Mouse (Mus musculus) midbrain, embryonic 16.5 days (tissue): ENCODE results near the gene Gpat2. TPM values are rescaled to one million over a fixed set of nuclear protein-coding genes. Genes with fewer than 3 reads are reported as not detected.

Experiments
- ATAC-seq: fragments of 200-750 bp; cut with Nextera tagmentation; 2 replicates; pipeline ENCODE4 v1.8.0; 2017; ENCODE audit warnings: moderate TSS enrichment
- H3K27ac ChIP-seq: fragments of 300-500 bp; sonication (generic); 2 replicates; pipeline ENCODE4 v1.5.1; 2014; ENCODE audit warnings: mild to moderate bottlenecking, low read length, mixed read lengths
- H3K27me3 ChIP-seq: fragments of 300-500 bp; sonication (generic); 2 replicates; pipeline ENCODE4 v1.6.1; 2014; ENCODE audit warnings: low read depth, low read length, mixed read lengths; ENCODE audit not compliant: control insufficient read depth, insufficient read depth
- H3K36me3 ChIP-seq: fragments of 300-500 bp; sonication (generic); 2 replicates; pipeline ENCODE4 v1.6.1; 2014; ENCODE audit warnings: mild to moderate bottlenecking, low read length, moderate library complexity, mixed read lengths; ENCODE audit not compliant: control insufficient read depth, insufficient read depth
- H3K4me1 ChIP-seq: fragments of 300-500 bp; sonication (generic); 2 replicates; pipeline ENCODE4 v1.6.1; 2014; ENCODE audit warnings: mild to moderate bottlenecking, low read length, mixed read lengths; ENCODE audit not compliant: control insufficient read depth, insufficient read depth
- H3K4me2 ChIP-seq: fragments of 300-500 bp; sonication (generic); 2 replicates; pipeline ENCODE4 v1.6.1; 2014; ENCODE audit warnings: mild to moderate bottlenecking, low read length, mixed read lengths
- H3K4me3 ChIP-seq: fragments of 300-500 bp; sonication (generic); 2 replicates; pipeline ENCODE4 v1.5.1; 2014; ENCODE audit warnings: low read depth, mild to moderate bottlenecking, low read length, moderate library complexity, mixed read lengths
- H3K9ac ChIP-seq: fragments of 300-500 bp; sonication (generic); 2 replicates; pipeline ENCODE4 v1.6.1; 2014; ENCODE audit warnings: low read depth, low read length, mixed read lengths
- H3K9me3 ChIP-seq: fragments of 300-500 bp; sonication (generic); replicated peaks from 2 replicates; pipeline ENCODE4 v1.6.1; 2014; ENCODE audit warnings: mild to moderate bottlenecking, low read length, mixed read lengths; ENCODE audit not compliant: control insufficient read depth, poor library complexity, severe bottlenecking
- WGBS: fragments of 180-500 bp; shearing (Covaris S2); extraction: QIAGEN DNeasy Blood & Tissue Kit; methylation state at CpG from one replicate; pipeline ENCODE4 v1.1.7; 2014; 5-methylcytosine and 5-hydroxymethylcytosine counted together
- polyA plus RNA-seq: library from polyadenylated mRNA; unstranded; fragments of >200 nt; fragmentation: Nextera tagmentation; extraction: Ambion mirVana; gene quantifications from 2 replicates; pipeline ENCODE4 v1.2.1, GENCODE M21; 2015

Gpat2 gene
- polyA plus RNA-seq, 1 experiment from 2014 or later: 0.23 TPM

- no peak overlapping the region for H3K9ac ChIP-seq
- no peaks in the 10 kb centered on the region for H3K9me3 ChIP-seq
- 65% methylated on average over 10 of the region's 10 CpGs for WGBS
- H3K27ac ChIP-seq: no peak overlapping the region
- no peak for ATAC-seq
- H3K4me1 ChIP-seq: peaks cover 27% of the 10 kb centered on the region
- H3K4me3 ChIP-seq: no peak overlapping the region
- H3K27me3 ChIP-seq: peaks cover 55% of the 10 kb centered on the region
- no peak overlapping the region for H3K4me2 ChIP-seq
- no peaks in the 10 kb centered on the region for H3K36me3 ChIP-seq
Measured at GRCm38 (mm10) chr2:127479763-127480162, 54.8 kb downstream of the Gpat2 start.

DNA sequence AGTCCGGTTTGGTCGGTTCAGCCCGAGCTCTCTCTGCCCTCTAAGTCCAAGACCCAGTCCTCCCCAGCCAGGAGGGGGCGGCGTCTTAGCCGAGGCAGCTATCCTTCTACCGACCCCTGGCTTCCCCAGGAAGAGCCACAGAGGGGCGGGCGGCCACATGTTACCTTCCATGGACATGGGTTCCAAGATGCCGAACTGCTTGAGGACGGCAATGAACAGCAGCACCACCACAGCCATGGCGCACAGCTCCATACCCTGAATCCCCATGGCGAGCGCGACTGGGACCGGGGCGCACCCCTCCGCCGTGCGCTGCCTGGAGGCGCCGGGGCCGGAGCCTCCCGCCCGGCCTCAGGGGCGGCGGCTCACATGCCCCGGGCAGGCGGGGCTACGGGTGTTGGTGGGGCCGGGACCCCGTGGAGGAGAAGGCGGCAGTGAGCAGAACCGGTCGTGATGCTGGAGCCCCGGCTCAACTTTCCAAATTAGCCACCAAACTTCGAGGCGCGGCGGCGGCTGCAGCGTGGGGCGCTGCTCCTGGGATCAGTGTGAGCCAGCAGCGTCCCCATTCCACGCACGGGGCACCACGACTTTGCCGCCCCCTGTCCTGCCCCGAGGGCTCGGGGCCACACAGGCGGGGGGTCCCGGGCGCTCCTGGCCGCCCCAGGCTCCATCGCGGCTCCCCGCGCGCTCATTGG is 57.0 kb downstream of the Gpat2 start:
- H3K4me3 ChIP-seq: peak overlapping the region; percentile 33
- no peaks in the 10 kb centered on the region for H3K36me3 ChIP-seq
- under 1% methylated on average over 58 of the region's 59 CpGs for WGBS
- peak overlapping the region; percentile 63 for H3K4me2 ChIP-seq
- H3K9me3 ChIP-seq: no peaks in the 10 kb centered on the region
- H3K27me3 ChIP-seq: peaks cover 66% of the 10 kb centered on the region
- no peak for ATAC-seq
- H3K4me1 ChIP-seq: peaks cover 27% of the 10 kb centered on the region
- H3K9ac ChIP-seq: peak overlapping the region; percentile 34; the same call in 1 of the 2 replicates
- H3K27ac ChIP-seq: no peak overlapping the region

- peak overlapping the region; percentile 63 for H3K4me2 ChIP-seq
- H3K27ac ChIP-seq: no peak overlapping the region
- peaks cover 27% of the 10 kb centered on the region for H3K4me1 ChIP-seq
- WGBS: under 1% methylated on average over 21 of the region's 21 CpGs
- no peaks in the 10 kb centered on the region for H3K36me3 ChIP-seq
- H3K4me3 ChIP-seq: peak overlapping the region; percentile 33
- ATAC-seq: peak; percentile 46; the same call in 1 of the 2 replicates
- H3K27me3 ChIP-seq: peaks cover 66% of the 10 kb centered on the region
- no peaks in the 10 kb centered on the region for H3K9me3 ChIP-seq
- H3K9ac ChIP-seq: peak overlapping the region; percentile 34; the same call in 1 of the 2 replicates
Measured at GRCm38 (mm10) chr2:127482533-127482911, 57.5 kb downstream of the Gpat2 start.

- peaks cover 66% of the 10 kb centered on the region for H3K27me3 ChIP-seq
- peak overlapping the region; percentile 33; the same call in 1 of the 2 replicates for H3K4me3 ChIP-seq
- H3K4me2 ChIP-seq: peak overlapping the region; percentile 63
- ATAC-seq: no peak
- peaks cover 27% of the 10 kb centered on the region for H3K4me1 ChIP-seq
- H3K27ac ChIP-seq: no peak overlapping the region
- no peaks in the 10 kb centered on the region for H3K9me3 ChIP-seq
- H3K9ac ChIP-seq: no peak overlapping the region
- under 1% methylated on average over 17 of the region's 21 CpGs for WGBS
- H3K36me3 ChIP-seq: no peaks in the 10 kb centered on the region
Measured at GRCm38 (mm10) chr2:127483001-127483400, 58.0 kb downstream of the Gpat2 start.

DNA sequence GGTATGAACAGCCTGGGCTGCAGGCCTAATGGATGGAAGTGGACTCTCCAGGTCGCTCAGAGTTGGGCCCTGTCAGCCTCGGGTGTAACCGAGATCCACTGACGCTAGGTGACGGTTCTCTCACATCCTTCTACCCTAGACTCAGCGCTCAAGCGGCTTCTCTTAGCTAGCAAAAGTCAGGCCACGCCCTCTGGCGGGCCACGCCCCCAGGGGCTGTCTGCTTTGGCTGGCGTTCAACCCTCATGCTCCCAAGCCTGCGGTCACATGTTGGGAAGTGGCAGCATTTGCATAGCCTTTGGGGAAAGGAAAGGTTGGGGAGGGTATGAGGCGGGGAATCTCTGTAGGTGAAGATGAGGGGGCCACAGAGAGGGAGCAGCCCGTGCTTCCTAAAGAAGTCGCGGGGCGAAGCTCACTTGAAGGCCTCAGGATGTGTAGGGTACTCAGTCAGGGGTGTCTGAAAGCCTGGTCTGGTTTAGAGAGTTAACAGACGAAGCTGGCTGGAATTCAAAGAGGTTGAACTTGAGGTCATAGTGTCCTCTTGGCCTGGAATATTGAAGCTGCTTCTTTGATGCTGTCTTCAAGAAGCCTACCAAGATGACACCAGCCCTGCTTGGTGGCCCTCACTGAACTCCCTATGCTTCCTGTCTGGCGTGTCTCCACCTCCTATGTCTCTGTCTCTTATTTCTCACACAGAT is 59.6 kb downstream of the Gpat2 start:
- H3K36me3 ChIP-seq: no peaks in the 10 kb centered on the region
- peaks cover 63% of the 10 kb centered on the region for H3K27me3 ChIP-seq
- peak overlapping the region; percentile 45 for H3K4me2 ChIP-seq
- peak overlapping the region; percentile 21 for H3K4me3 ChIP-seq
- H3K9me3 ChIP-seq: no peaks in the 10 kb centered on the region
- WGBS: 9% methylated on average over 19 of the region's 19 CpGs
- peak; percentile 55; the same call in 1 of the 2 replicates for ATAC-seq
- no peak overlapping the region; the same call in 1 of the 2 replicates for H3K9ac ChIP-seq
- no peak overlapping the region for H3K27ac ChIP-seq
- peaks cover 27% of the 10 kb centered on the region for H3K4me1 ChIP-seq

Other genes starting within 250 kb of the Gpat2 start
- gene 1810024B03Rik, start 216.9 kb upstream of the Gpat2 start, polyA plus RNA-seq: 0.76 and 0.80 TPM in 2 replicates
- gene Snrnp200, start 216.8 kb upstream of the Gpat2 start, polyA plus RNA-seq: 52.1 and 55.5 TPM in 2 replicates
- gene Ciao1, start 177.4 kb upstream of the Gpat2 start, polyA plus RNA-seq: 60.5 and 61.1 TPM in 2 replicates
- gene Tmem127, start 177.3 kb upstream of the Gpat2 start, polyA plus RNA-seq: 52.7 and 54.8 TPM in 2 replicates
- 91.1 and 94.5 TPM in 2 replicates for gene Stard7, start 155.0 kb upstream of the Gpat2 start, polyA plus RNA-seq
- gene Dusp2, start 89.0 kb upstream of the Gpat2 start, polyA plus RNA-seq: 10.8 and 15.6 TPM in 2 replicates
- not detected in 2 replicates for gene Astl, start 86.6 kb upstream of the Gpat2 start, polyA plus RNA-seq
- 0.20 and 0.21 TPM in 2 replicates for gene Adra2b, start 62.0 kb upstream of the Gpat2 start, polyA plus RNA-seq
- 32.2 and 37.3 TPM in 2 replicates for gene Fahd2a, start 19.4 kb downstream of the Gpat2 start, polyA plus RNA-seq
- 9.1 and 13.0 TPM in 2 replicates for gene Kcnip3, start 96.9 kb downstream of the Gpat2 start, polyA plus RNA-seq
- gene Prom2, start 116.3 kb downstream of the Gpat2 start, polyA plus RNA-seq: 0.05 and 0.19 TPM in 2 replicates
- 6.4 and 7.0 TPM in 2 replicates for gene Zfp661, start 161.9 kb downstream of the Gpat2 start, polyA plus RNA-seq
- 155 and 157 TPM in 2 replicates for gene Mrps5, start 162.0 kb downstream of the Gpat2 start, polyA plus RNA-seq
- 1.3 and 2.0 TPM in 2 replicates for gene Mal, start 231.5 kb downstream of the Gpat2 start, polyA plus RNA-seq